Mouse (Mus musculus) heart, embryonic 11.5 days (tissue): ENCODE measurements around the gene Akt2. TPM values are rescaled to one million over a fixed set of nuclear protein-coding genes. Genes with fewer than 3 reads are reported as not detected.

ENCODE experiments used
- ATAC-seq: fragments of 200-750 bp; cut with Nextera tagmentation; replicated peaks from 2 replicates; pipeline ENCODE4 v1.8.0; 2017; ENCODE audit warnings: moderate library complexity; ENCODE audit not compliant: insufficient number of reproducible peaks, low FRiP score, low TSS enrichment
- H3K27ac ChIP-seq: fragments of 300-500 bp; sonication (generic); 2 replicates; pipeline ENCODE4 v1.5.1; 2014; ENCODE audit warnings: mild to moderate bottlenecking, low read depth, low read length
- H3K27me3 ChIP-seq: fragments of 300-500 bp; sonication (generic); 2 replicates; pipeline ENCODE4 v1.6.1; 2014; ENCODE audit warnings: mild to moderate bottlenecking, low read length, mixed read lengths; ENCODE audit not compliant: control insufficient read depth, insufficient read depth
- H3K36me3 ChIP-seq: fragments of 300-500 bp; sonication (generic); 2 replicates; pipeline ENCODE4 v1.6.1; 2014; ENCODE audit warnings: mild to moderate bottlenecking, low read length, moderate library complexity, mixed read lengths; ENCODE audit not compliant: control insufficient read depth, insufficient read depth
- H3K4me1 ChIP-seq: fragments of 300-500 bp; sonication (generic); 2 replicates; pipeline ENCODE4 v1.6.1; 2014; ENCODE audit warnings: low read length; ENCODE audit not compliant: control insufficient read depth, insufficient read depth
- H3K4me2 ChIP-seq: fragments of 300-500 bp; sonication (generic); 2 replicates; pipeline ENCODE4 v1.6.1; 2014; ENCODE audit warnings: mild to moderate bottlenecking, moderate library complexity
- H3K4me3 ChIP-seq: fragments of 300-500 bp; sonication (generic); 2 replicates; pipeline ENCODE4 v1.5.1; 2014; ENCODE audit warnings: low read depth, low read length
- H3K9ac ChIP-seq: fragments of 300-500 bp; sonication (generic); 2 replicates; pipeline ENCODE4 v1.6.1; 2014; ENCODE audit warnings: mild to moderate bottlenecking, low read depth, low read length, moderate library complexity
- H3K9me3 ChIP-seq: fragments of 300-500 bp; sonication (generic); replicated peaks from 2 replicates; pipeline ENCODE4 v1.6.1; 2016; ENCODE audit warnings: low read length; ENCODE audit not compliant: control insufficient read depth
- WGBS: fragments of 180-500 bp; shearing (Covaris S2); extraction: QIAGEN DNeasy Blood & Tissue Kit; methylation state at CpG from one replicate; pipeline ENCODE4 v1.1.7; 2014; ENCODE audit not compliant: insufficient replicate concordance; 5-methylcytosine and 5-hydroxymethylcytosine counted together
- polyA plus RNA-seq: library from polyadenylated mRNA; unstranded; fragments of >200 nt; fragmentation: Nextera tagmentation; extraction: Ambion mirVana; gene quantifications from 2 replicates; pipeline ENCODE4 v1.2.1, GENCODE M21; 2014

The Akt2 gene
- polyA plus RNA-seq, 1 experiment from 2014 or later = 72.1 TPM

GRCm38 (mm10) chr7:27552931-27553513 is 38.3 kb upstream of the Akt2 start, which contains the start of the genes Pld3 and 2310022A10Rik:
Gene Pld3 (minus strand): TSS chr7:27553218.
Gene 2310022A10Rik (plus strand): TSS chr7:27553233.
- Histone ChIP-seq H3K27ac (peak within 1 kb of the TSS; percentile 17; the same call in 1 of the 2 replicates), H3K4me3 (peak within 1 kb of the TSS; percentile 77), H3K9ac (peak within 1 kb of the TSS; percentile 78), H3K9me3 (no peaks in the 10 kb centered on the region), H3K4me1 (peaks cover 7% of the 10 kb centered on the region), H3K36me3 (no peaks in the 10 kb centered on the region), H3K4me2 (peak within 1 kb of the TSS; percentile 75), H3K27me3 (no peaks in the 10 kb centered on the region)
- WGBS = under 1% methylated on average over 41 of the region's 41 CpGs
- ATAC-seq = peak; percentile 99

- peak overlapping the region; percentile 46; the same call in 1 of the 2 replicates for H3K9ac ChIP-seq
- peak overlapping the region; percentile 37 for H3K4me2 ChIP-seq
- peak overlapping the region; percentile 65 for H3K27ac ChIP-seq
- ATAC-seq = peak; percentile 39; the same call in 1 of the 2 replicates
- 46% methylated on average over 8 of the region's 8 CpGs for WGBS
- H3K4me1 ChIP-seq = peaks cover 8% of the 10 kb centered on the region
- no peaks in the 10 kb centered on the region for H3K27me3 ChIP-seq
- H3K9me3 ChIP-seq = no peaks in the 10 kb centered on the region
- H3K4me3 ChIP-seq = peak overlapping the region; percentile 14
- H3K36me3 ChIP-seq = peaks cover 18% of the 10 kb centered on the region
Measured at GRCm38 (mm10) chr7:27560291-27560887, 31.0 kb upstream of the Akt2 start.

GRCm38 (mm10) chr7:27560978-27561377 is 30.4 kb upstream of the Akt2 start:
- Histone ChIP-seq H3K9me3 (no peaks in the 10 kb centered on the region), H3K4me3 (no peak overlapping the region), H3K4me1 (peaks cover 8% of the 10 kb centered on the region), H3K36me3 (peaks cover 21% of the 10 kb centered on the region), H3K4me2 (no peak overlapping the region), H3K27ac (no peak overlapping the region), H3K9ac (no peak overlapping the region), H3K27me3 (no peaks in the 10 kb centered on the region)
- WGBS = 88% methylated on average over 1 of the region's 1 CpGs
- ATAC-seq = no peak

GRCm38 (mm10) chr7:27569580-27570224 is 21.6 kb upstream of the Akt2 start:
- H3K27me3 ChIP-seq = no peaks in the 10 kb centered on the region
- H3K27ac ChIP-seq = no peak overlapping the region
- peaks cover 37% of the 10 kb centered on the region for H3K36me3 ChIP-seq
- no peak for ATAC-seq
- H3K9ac ChIP-seq = no peak overlapping the region
- no peaks in the 10 kb centered on the region for H3K9me3 ChIP-seq
- H3K4me2 ChIP-seq = no peak overlapping the region
- H3K4me1 ChIP-seq = no peaks in the 10 kb centered on the region
- no peak overlapping the region for H3K4me3 ChIP-seq
- WGBS = 87% methylated on average over 5 of the region's 5 CpGs

- Histone ChIP-seq H3K36me3 (peaks cover 36% of the 10 kb centered on the region), H3K4me2 (no peak overlapping the region), H3K27me3 (no peaks in the 10 kb centered on the region), H3K9ac (no peak overlapping the region), H3K4me3 (no peak overlapping the region), H3K4me1 (no peaks in the 10 kb centered on the region), H3K27ac (no peak overlapping the region), H3K9me3 (no peaks in the 10 kb centered on the region)
- 95% methylated on average over 4 of the region's 4 CpGs for WGBS
- ATAC-seq = no peak
Measured at GRCm38 (mm10) chr7:27572133-27572532, 19.2 kb upstream of the Akt2 start.

- no peaks in the 10 kb centered on the region for H3K4me1 ChIP-seq
- H3K9ac ChIP-seq = no peak overlapping the region
- 90% methylated on average over 14 of the region's 14 CpGs for WGBS
- 0 out of 2 replicates have a peak, but pooled peaks have one; percentile 14 for ATAC-seq
- no peak overlapping the region for H3K4me3 ChIP-seq
- no peak overlapping the region for H3K4me2 ChIP-seq
- no peaks in the 10 kb centered on the region for H3K9me3 ChIP-seq
- H3K36me3 ChIP-seq = peaks cover 30% of the 10 kb centered on the region
- no peaks in the 10 kb centered on the region for H3K27me3 ChIP-seq
- H3K27ac ChIP-seq = no peak overlapping the region
Measured at GRCm38 (mm10) chr7:27574124-27574880, 17.1 kb upstream of the Akt2 start.

- ATAC-seq = no peak
- peaks cover 27% of the 10 kb centered on the region for H3K36me3 ChIP-seq
- H3K27me3 ChIP-seq = no peaks in the 10 kb centered on the region
- H3K4me2 ChIP-seq = no peak overlapping the region
- WGBS = 65% methylated on average over 6 of the region's 6 CpGs
- no peaks in the 10 kb centered on the region for H3K9me3 ChIP-seq
- H3K9ac ChIP-seq = no peak overlapping the region
- no peak overlapping the region for H3K4me3 ChIP-seq
- no peaks in the 10 kb centered on the region for H3K4me1 ChIP-seq
- no peak overlapping the region for H3K27ac ChIP-seq
Measured at GRCm38 (mm10) chr7:27576914-27577313, 14.4 kb upstream of the Akt2 start.

- ATAC-seq = no peak
- no peaks in the 10 kb centered on the region for H3K27me3 ChIP-seq
- 89% methylated on average over 6 of the region's 6 CpGs for WGBS
- H3K4me1 ChIP-seq = no peaks in the 10 kb centered on the region
- H3K9ac ChIP-seq = no peak overlapping the region
- no peak overlapping the region for H3K4me2 ChIP-seq
- H3K27ac ChIP-seq = no peak overlapping the region
- H3K4me3 ChIP-seq = no peak overlapping the region
- no peaks in the 10 kb centered on the region for H3K9me3 ChIP-seq
- peaks cover 25% of the 10 kb centered on the region for H3K36me3 ChIP-seq
Measured at GRCm38 (mm10) chr7:27577589-27577988, 13.8 kb upstream of the Akt2 start.
